Mouse (Mus musculus) MEL (cell line): Measurements from ENCODE around the gene Cttn. TPM values are rescaled to one million over a fixed set of nuclear protein-coding genes. Genes with fewer than 3 reads are reported as not detected.

Experiments
- DNase-seq: peaks from one replicate; pipeline ENCODE4 v3.0.0; 2011; ENCODE audit warnings: low read depth, low spot score
- H3K27ac ChIP-seq: 2 replicates; pipeline ENCODE4 v1.5.1; 2012; ENCODE audit warnings: low read depth, mild to moderate bottlenecking, control low read depth, low read length, moderate library complexity; ENCODE audit not compliant: control insufficient read depth
- H3K27me3 ChIP-seq, 2 experiments: fragments of 150-350 bp in 1 of 2; sonication (generic) in 1 of 2; 2 replicates each; pipeline ENCODE4 v1.6.1; 2012; ENCODE audit warnings: low read length in 2 of 2, mild to moderate bottlenecking in 2 of 2, improper control_type of control experiment in 1 of 2, moderate library complexity in 1 of 2; ENCODE audit not compliant: insufficient read depth in 2 of 2, control insufficient read depth in 1 of 2
- H3K36me3 ChIP-seq, 2 experiments: 2 replicates each; pipeline ENCODE4 v1.6.1; 2012 to 2014; ENCODE audit warnings: low read length in 2 of 2, improper control_type of control experiment in 1 of 2, inconsistent platforms in 1 of 2, mild to moderate bottlenecking in 1 of 2; ENCODE audit not compliant: insufficient read depth in 2 of 2, control insufficient read depth in 1 of 2
- H3K4me1 ChIP-seq, 2 experiments: fragments of 150-350 bp in 1 of 2; sonication (generic) in 1 of 2; 2 replicates each; pipeline ENCODE4 v1.6.1; 2012; ENCODE audit warnings: low read length in 2 of 2, improper control_type of control experiment in 1 of 2, mild to moderate bottlenecking in 1 of 2; ENCODE audit not compliant: insufficient read depth in 2 of 2, control insufficient read depth in 1 of 2
- H3K4me3 ChIP-seq, 2 experiments: fragments of 150-350 bp in 1 of 2; sonication (generic) in 1 of 2; 2 replicates each; pipeline ENCODE4 v1.5.1; 2012; ENCODE audit warnings: low read depth in 2 of 2, low read length in 2 of 2, mild to moderate bottlenecking in 2 of 2, moderate library complexity in 2 of 2, control low read depth in 1 of 2, improper control_type of control experiment in 1 of 2; ENCODE audit not compliant: control insufficient read depth in 1 of 2, insufficient read depth in 1 of 2
- H3K79me2 ChIP-seq: 2 replicates; pipeline ENCODE4 v1.6.1; 2012; ENCODE audit warnings: mild to moderate bottlenecking, low read length, moderate library complexity; ENCODE audit not compliant: control insufficient read depth, poor library complexity, insufficient read depth
- H3K9ac ChIP-seq: 2 replicates; pipeline ENCODE4 v1.6.1; 2012; ENCODE audit warnings: low read depth, mild to moderate bottlenecking, control low read depth, low read length, moderate library complexity; ENCODE audit not compliant: control insufficient read depth, poor library complexity, severe bottlenecking
- H3K9me3 ChIP-seq: fragments of 150-350 bp; sonication (generic); replicated peaks from 2 replicates; pipeline ENCODE4 v1.6.1; 2012; ENCODE audit warnings: mild to moderate bottlenecking, low read length, improper control_type of control experiment, moderate library complexity; ENCODE audit not compliant: insufficient read depth
- CHD2 ChIP-seq: IDR thresholded peaks from 2 replicates; pipeline ENCODE4 v1.6.1; 2011; ENCODE audit warnings: low read length, improper control_type of control experiment
- CTCF ChIP-seq, 3 experiments: IDR thresholded peaks in 2 of 3; conservative IDR thresholded peaks in 1 of 3; 2 replicates each; pipeline ENCODE4 v1.5.1; 2011 to 2012; ENCODE audit warnings: low read length in 3 of 3, low read depth in 2 of 3, mild to moderate bottlenecking in 2 of 3, improper control_type of control experiment in 1 of 3, inconsistent platforms in 1 of 3, mixed read lengths in 1 of 3, moderate library complexity in 1 of 3; ENCODE audit not compliant: control insufficient read depth in 1 of 3, insufficient read depth in 1 of 3, poor library complexity in 1 of 3, severe bottlenecking in 1 of 3
- EP300 ChIP-seq, 2 experiments: IDR thresholded peaks; 2 replicates each; pipeline ENCODE4 v1.6.1; 2011; ENCODE audit warnings: improper control_type of control experiment in 2 of 2, low read length in 2 of 2, low read depth in 1 of 2, mild to moderate bottlenecking in 1 of 2
- GABPA ChIP-seq: IDR thresholded peaks from 2 replicates; pipeline ENCODE4 v1.6.1; 2012; ENCODE audit warnings: low read depth, mild to moderate bottlenecking, inconsistent platforms, low read length, improper control_type of control experiment, moderate library complexity
- GATA1 ChIP-seq: IDR thresholded peaks from 2 replicates; pipeline ENCODE4 v1.6.1; 2011; ENCODE audit warnings: low read depth, low read length, improper control_type of control experiment
- KAT2A ChIP-seq: conservative IDR thresholded peaks from 2 replicates; pipeline ENCODE4 v1.6.1; 2012; ENCODE audit warnings: low read depth, low read length, improper control_type of control experiment, inconsistent platforms
- MAFK ChIP-seq: IDR thresholded peaks from 2 replicates; pipeline ENCODE4 v1.6.1; 2011; ENCODE audit warnings: low read depth, mild to moderate bottlenecking, low read length, improper control_type of control experiment, borderline replicate concordance
- MEF2A ChIP-seq: IDR thresholded peaks from 2 replicates; pipeline ENCODE4 v1.6.1; 2014; ENCODE audit warnings: low read depth, mild to moderate bottlenecking, inconsistent platforms, low read length, improper control_type of control experiment; ENCODE audit not compliant: poor library complexity, insufficient replicate concordance, severe bottlenecking; ENCODE audit errors: extremely low read depth
- MXI1 ChIP-seq: IDR thresholded peaks from 2 replicates; pipeline ENCODE4 v1.6.1; 2011; ENCODE audit warnings: mild to moderate bottlenecking, low read depth, low read length, improper control_type of control experiment
- NRF1 ChIP-seq: IDR thresholded peaks from 2 replicates; pipeline ENCODE4 v1.6.1; 2014; ENCODE audit warnings: low read depth, mild to moderate bottlenecking, inconsistent platforms, low read length, improper control_type of control experiment, moderate library complexity; ENCODE audit not compliant: poor library complexity, insufficient read depth, severe bottlenecking
- POLR2AphosphoS2 ChIP-seq: IDR thresholded peaks from 2 replicates; pipeline ENCODE4 v1.6.1; 2011; ENCODE audit warnings: low read length, improper control_type of control experiment
- RAD21 ChIP-seq: IDR thresholded peaks from 2 replicates; pipeline ENCODE4 v1.6.1; 2011; ENCODE audit warnings: mild to moderate bottlenecking, low read depth, low read length, improper control_type of control experiment
- SIN3A ChIP-seq: IDR thresholded peaks from 2 replicates; pipeline ENCODE4 v1.6.1; 2012; ENCODE audit warnings: low read length, improper control_type of control experiment, inconsistent platforms
- SMC3 ChIP-seq: IDR thresholded peaks from 2 replicates; pipeline ENCODE4 v1.6.1; 2011; ENCODE audit warnings: low read depth, low read length, improper control_type of control experiment
- UBTF ChIP-seq: IDR thresholded peaks from 2 replicates; pipeline ENCODE4 v1.6.1; 2012; ENCODE audit warnings: low read depth, mild to moderate bottlenecking, inconsistent platforms, low read length, improper control_type of control experiment, moderate library complexity, borderline replicate concordance; ENCODE audit not compliant: insufficient read depth
- ZKSCAN1 ChIP-seq: IDR thresholded peaks from 2 replicates; pipeline ENCODE4 v1.6.1; 2012; ENCODE audit warnings: low read depth, mild to moderate bottlenecking, inconsistent platforms, low read length, improper control_type of control experiment, moderate library complexity
- polyA plus RNA-seq, 2 experiments: library from polyadenylated mRNA; stranded (reverse) in 1 of 2; unstranded in 1 of 2; fragments of >175 nt in 1 of 2; fragments of >200 nt in 1 of 2; gene quantifications; 2 replicates each; pipeline versions ENCODE4 v1.2.1 to v1.2.4; 2012; ENCODE audit warnings: low replicate concordance in 2 of 2, low read depth in 1 of 2; ENCODE audit not compliant: insufficient read length in 2 of 2, insufficient read depth in 1 of 2, missing spikeins in 1 of 2
- total RNA-seq: library from RNA; depleted of rRNA; stranded (reverse); fragments of 300-350 nt; gene quantifications from 2 replicates; pipeline ENCODE4 v1.2.3, GENCODE M21; 2012

Gene Cttn
- total and polyA plus RNA-seq, 3 experiments, result 38.4 to 95.0 TPM; not detected in 1

DNA sequence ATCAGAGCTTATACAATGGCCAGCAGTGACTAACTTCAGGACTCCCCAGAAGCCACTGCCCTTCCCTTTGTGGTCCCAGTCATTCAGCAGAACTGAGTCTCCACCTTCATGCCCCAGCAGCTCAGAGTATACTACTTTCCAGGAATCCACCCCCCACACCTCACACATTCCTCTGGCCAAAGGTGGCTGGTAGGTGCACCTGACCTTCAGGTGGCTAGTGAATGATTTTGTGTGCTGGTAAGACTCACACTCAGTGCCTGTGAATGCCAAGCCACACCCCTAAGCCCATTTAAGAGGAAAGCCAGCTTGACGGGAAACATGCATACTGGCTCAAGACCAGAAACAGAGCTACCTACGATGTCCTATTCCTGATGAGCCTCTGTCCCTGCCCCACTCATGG is 37.9 kb downstream of the Cttn start:
- Histone ChIP-seq H3K27me3 (no peaks in the 10 kb centered on the region), H3K36me3 (no peaks in the 10 kb centered on the region; a peak in 1 of 4 replicates), H3K9ac (no peak overlapping the region), H3K4me3 (no peak overlapping the region), H3K9me3 (no peaks in the 10 kb centered on the region), H3K79me2 (no peaks in the 10 kb centered on the region), H3K27ac (no peak overlapping the region), H3K4me1 (no peaks in the 10 kb centered on the region)
- no peak for DNase-seq
- no peak for TF ChIP-seq MAFK

DNA sequence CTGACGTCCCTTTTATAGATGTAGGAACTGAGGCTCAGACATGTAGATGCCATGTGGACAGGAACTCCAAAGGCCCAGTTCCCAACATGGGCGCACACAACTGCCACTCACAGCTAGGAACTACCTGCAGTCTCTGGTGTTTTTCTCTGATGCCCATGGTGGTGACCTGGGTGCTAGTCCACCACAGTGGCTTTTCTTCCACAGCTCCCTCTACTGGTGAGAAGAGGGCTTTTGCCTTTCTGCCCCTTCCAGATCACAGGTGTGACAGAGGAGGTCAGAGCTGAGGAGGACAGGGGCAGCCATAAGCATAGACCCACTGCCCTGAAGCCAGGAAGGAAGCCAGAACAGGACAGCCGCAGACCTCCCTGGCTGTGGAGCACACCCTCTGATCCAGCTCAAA is 43.3 kb downstream of the Cttn start:
- Histone ChIP-seq H3K9me3 (no peaks in the 10 kb centered on the region), H3K27me3 (no peaks in the 10 kb centered on the region), H3K4me1 (no peaks in the 10 kb centered on the region), H3K36me3 (no peaks in the 10 kb centered on the region), H3K27ac (no peak overlapping the region), H3K9ac (no peak overlapping the region), H3K79me2 (no peaks in the 10 kb centered on the region), H3K4me3 (no peak overlapping the region)
- peak; percentile 17 for DNase-seq
- peak; percentile 50 for TF ChIP-seq SMC3
- peak; percentile 44 to 55 (median 47) for TF ChIP-seq CTCF (IDR thresholded peaks at IDR 0.05 in 2 of 3, conservative IDR thresholded peaks at IDR 0.05 in 1 of 3; ENCODE audit: control insufficient read depth in 1 of 3, insufficient read depth in 1 of 3, low read depth in 2 of 3, low read length in 3 of 3, poor library complexity in 1 of 3, severe bottlenecking in 1 of 3)
- TF ChIP-seq RAD21, result no peak; the same call in 1 of the 2 replicates

DNA sequence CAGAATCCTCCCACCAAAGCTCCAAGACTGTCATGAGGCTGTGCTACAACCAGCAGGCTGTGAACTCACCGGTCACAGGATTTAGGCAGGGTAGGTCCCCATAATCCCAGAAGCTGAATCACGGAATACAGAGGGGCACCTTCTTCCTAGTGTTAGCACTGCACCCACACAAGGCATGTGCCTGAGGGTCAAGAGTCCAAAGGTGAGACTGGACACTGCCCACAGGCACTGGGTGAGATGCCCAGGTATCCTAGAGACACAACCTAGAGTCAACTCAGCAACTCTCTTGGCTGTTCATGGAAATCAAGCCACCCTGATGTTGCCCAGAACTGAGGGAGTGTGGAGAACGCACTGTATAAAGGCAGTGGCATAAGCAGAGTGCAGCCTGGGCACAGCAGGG is 44.2 kb downstream of the Cttn start:
- no peaks in the 10 kb centered on the region for H3K9me3 ChIP-seq
- no peak overlapping the region for H3K9ac ChIP-seq
- DNase-seq, result no peak
- H3K27me3 ChIP-seq, result no peaks in the 10 kb centered on the region
- TF ChIP-seq GABPA (no peak), CTCF (IDR thresholded peaks at IDR 0.05 in 2 of 3, conservative IDR thresholded peaks at IDR 0.05 in 1 of 3; ENCODE audit: control insufficient read depth in 1 of 3, insufficient read depth in 1 of 3, low read depth in 2 of 3, low read length in 3 of 3, poor library complexity in 1 of 3, severe bottlenecking in 1 of 3) (no peak; a peak in 1 of 6 replicates), GATA1 (no peak), SIN3A (no peak), NRF1 (no peak), ZKSCAN1 (no peak), UBTF (no peak), POLR2AphosphoS2 (no peak), CHD2 (no peak), KAT2A (no peak), EP300 (IDR thresholded peaks at IDR 0.05; ENCODE audit: low read depth in 1 of 2, low read length in 2 of 2) (no peak), MXI1 (no peak), MEF2A (no peak)
- TF ChIP-seq, all 39 proteins: peak for 0
- no peak overlapping the region for H3K4me3 ChIP-seq
- H3K36me3 ChIP-seq, result no peaks in the 10 kb centered on the region
- no peak overlapping the region for H3K27ac ChIP-seq
- H3K79me2 ChIP-seq, result no peaks in the 10 kb centered on the region
- no peaks in the 10 kb centered on the region for H3K4me1 ChIP-seq
